Mouse (Mus musculus) neural tube, embryonic 13.5 days (tissue): ENCODE data around the gene Mylk3. TPM values are rescaled to one million over a fixed set of nuclear protein-coding genes. Genes with fewer than 3 reads are reported as not detected.

ENCODE experiments used
- ATAC-seq: fragments of 200-750 bp; cut with Nextera tagmentation; 2 replicates; pipeline ENCODE4 v1.8.0; 2017; ENCODE audit warnings: low read depth, mild to moderate bottlenecking, moderate TSS enrichment, moderate library complexity
- H3K27ac ChIP-seq: fragments of 300-500 bp; sonication (generic); replicated peaks from 2 replicates; pipeline ENCODE4 v1.5.1; 2015; ENCODE audit warnings: moderate library complexity, mild to moderate bottlenecking, inconsistent platforms
- H3K27me3 ChIP-seq: fragments of 300-500 bp; sonication (generic); 2 replicates; pipeline ENCODE4 v1.6.1; 2015; ENCODE audit warnings: mild to moderate bottlenecking, inconsistent platforms
- H3K36me3 ChIP-seq: fragments of 300-500 bp; sonication (generic); 2 replicates; pipeline ENCODE4 v1.6.1; 2015; ENCODE audit warnings: mild to moderate bottlenecking, inconsistent platforms
- H3K4me1 ChIP-seq: fragments of 300-500 bp; sonication (generic); replicated peaks from 2 replicates; pipeline ENCODE4 v1.6.1; 2015; ENCODE audit warnings: inconsistent platforms
- H3K4me2 ChIP-seq: fragments of 300-500 bp; sonication (generic); 2 replicates; pipeline ENCODE4 v1.6.1; 2015; ENCODE audit warnings: inconsistent platforms, mild to moderate bottlenecking, moderate library complexity
- H3K4me3 ChIP-seq: fragments of 300-500 bp; sonication (generic); 2 replicates; pipeline ENCODE4 v1.5.1; 2015; ENCODE audit warnings: mild to moderate bottlenecking, inconsistent platforms
- H3K9ac ChIP-seq: fragments of 300-500 bp; sonication (generic); 2 replicates; pipeline ENCODE4 v1.6.1; 2015; ENCODE audit warnings: moderate library complexity, mild to moderate bottlenecking, inconsistent platforms
- H3K9me3 ChIP-seq: fragments of 300-500 bp; sonication (generic); 2 replicates; pipeline ENCODE4 v1.6.1; 2016; ENCODE audit warnings: inconsistent platforms
- WGBS: fragments of 180-500 bp; shearing (Covaris S2); methylation state at CpG from one replicate; pipeline ENCODE4 v1.1.7; 2015; 5-methylcytosine and 5-hydroxymethylcytosine counted together
- polyA plus RNA-seq: library from polyadenylated mRNA; unstranded; fragments of >200 nt; fragmentation: Nextera tagmentation; extraction: Ambion mirVana; gene quantifications from 2 replicates; pipeline ENCODE4 v1.2.1, GENCODE M21; 2015

The Mylk3 gene
- polyA plus RNA-seq, 1 experiment from 2014 or later: 0.47 TPM

GRCm38 (mm10) chr8:85379142-85379781 lies 6.9 kb downstream of the Mylk3 start:
- H3K27ac ChIP-seq: no peak overlapping the region
- no peak overlapping the region for H3K9ac ChIP-seq
- H3K27me3 ChIP-seq: no peaks in the 10 kb centered on the region
- no peaks in the 10 kb centered on the region for H3K9me3 ChIP-seq
- H3K4me1 ChIP-seq: no peaks in the 10 kb centered on the region
- 33% methylated on average over 2 of the region's 2 CpGs for WGBS
- no peak for ATAC-seq
- no peak overlapping the region for H3K4me3 ChIP-seq
- H3K36me3 ChIP-seq: no peaks in the 10 kb centered on the region
- no peak overlapping the region for H3K4me2 ChIP-seq

DNA sequence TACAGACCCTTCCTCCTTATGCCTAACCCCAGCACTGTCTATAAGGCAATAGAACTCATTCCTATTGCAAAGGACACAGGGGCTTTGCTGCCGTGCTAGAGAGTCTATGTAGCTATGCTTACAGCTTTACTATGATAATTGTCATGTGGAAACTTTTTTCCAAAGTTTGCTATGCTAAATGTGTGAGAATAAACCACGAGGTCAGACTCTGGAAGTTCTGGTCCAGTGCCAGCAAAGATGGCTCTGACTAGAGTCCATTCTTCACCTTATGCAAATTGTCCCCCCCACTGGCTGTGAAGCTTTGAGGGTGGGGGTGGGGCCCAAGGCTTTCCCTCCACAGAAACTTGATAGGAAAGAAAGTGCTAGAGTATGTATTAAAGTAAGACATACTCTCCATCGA lies 9.6 kb downstream of the Mylk3 start:
- no peak overlapping the region for H3K9ac ChIP-seq
- no peaks in the 10 kb centered on the region for H3K27me3 ChIP-seq
- H3K36me3 ChIP-seq: no peaks in the 10 kb centered on the region
- H3K4me3 ChIP-seq: no peak overlapping the region
- H3K27ac ChIP-seq: no peak overlapping the region
- no peaks in the 10 kb centered on the region for H3K4me1 ChIP-seq
- no peak overlapping the region for H3K4me2 ChIP-seq
- ATAC-seq: no peak
- WGBS: 66% methylated on average over 3 of the region's 3 CpGs
- no peaks in the 10 kb centered on the region for H3K9me3 ChIP-seq

- no peak overlapping the region for H3K4me3 ChIP-seq
- 78% methylated on average over 4 of the region's 4 CpGs for WGBS
- no peak overlapping the region for H3K27ac ChIP-seq
- ATAC-seq: no peak
- no peak overlapping the region for H3K4me2 ChIP-seq
- no peaks in the 10 kb centered on the region for H3K36me3 ChIP-seq
- H3K9me3 ChIP-seq: no peaks in the 10 kb centered on the region
- no peaks in the 10 kb centered on the region for H3K27me3 ChIP-seq
- no peak overlapping the region for H3K9ac ChIP-seq
- no peaks in the 10 kb centered on the region for H3K4me1 ChIP-seq
These were observed 11.9 kb downstream of the Mylk3 start for GRCm38 (mm10) chr8:85374286-85374685.

DNA sequence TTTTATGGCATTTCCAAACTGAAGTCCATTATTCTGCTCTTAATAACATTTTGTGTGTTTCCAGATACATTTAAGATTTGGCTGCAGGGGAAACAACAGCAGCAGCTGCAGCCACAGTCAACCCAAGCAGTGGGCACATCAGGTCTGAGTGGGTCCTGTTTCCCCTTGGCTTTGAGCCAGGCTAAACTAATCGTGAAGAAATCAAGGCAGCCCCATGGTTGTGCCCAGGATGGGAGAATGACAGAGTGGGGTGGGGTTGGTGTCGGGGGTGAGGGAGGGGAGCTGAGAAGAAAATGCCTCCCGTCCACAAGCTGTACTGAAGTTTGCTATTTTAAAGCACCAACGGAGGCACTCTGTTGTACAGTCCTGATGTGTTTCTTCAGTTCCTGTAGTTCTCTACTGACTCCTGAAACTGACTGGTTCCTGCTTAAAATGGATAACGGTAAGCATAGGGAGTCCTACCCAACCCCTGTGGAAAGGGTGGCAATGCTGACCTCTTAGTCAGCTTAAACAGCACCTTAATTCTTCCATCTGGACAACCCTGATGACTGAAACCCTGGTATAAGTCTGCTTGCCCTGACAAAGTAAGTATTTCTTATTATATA lies 12.6 kb downstream of the Mylk3 start:
- 66% methylated on average over 5 of the region's 5 CpGs for WGBS
- Histone ChIP-seq H3K36me3 (no peaks in the 10 kb centered on the region), H3K4me1 (no peaks in the 10 kb centered on the region), H3K9ac (no peak overlapping the region), H3K4me2 (no peak overlapping the region), H3K27ac (no peak overlapping the region), H3K4me3 (no peak overlapping the region), H3K9me3 (no peaks in the 10 kb centered on the region), H3K27me3 (no peaks in the 10 kb centered on the region)
- ATAC-seq: no peak

DNA sequence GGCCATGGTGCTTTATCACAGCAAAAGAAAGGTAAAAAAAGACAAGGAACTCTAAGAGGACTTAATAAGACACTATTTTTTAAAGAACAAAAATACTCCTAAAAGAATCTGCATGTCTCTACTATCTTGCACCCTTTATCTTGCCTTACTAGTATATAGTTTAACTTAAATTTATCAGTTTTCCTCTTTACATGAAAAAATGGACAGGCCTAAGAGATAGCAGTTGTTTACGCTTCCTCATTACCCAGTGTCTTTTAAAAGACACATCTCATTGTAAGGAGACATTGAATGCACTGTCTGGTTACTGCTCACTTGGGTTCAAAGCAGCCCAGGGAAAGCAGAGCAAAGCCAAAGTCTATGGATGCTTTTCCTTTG lies 13.7 kb downstream of the Mylk3 start:
- Histone ChIP-seq H3K4me1 (no peaks in the 10 kb centered on the region), H3K9me3 (no peaks in the 10 kb centered on the region), H3K27me3 (no peaks in the 10 kb centered on the region), H3K4me2 (no peak overlapping the region), H3K9ac (no peak overlapping the region), H3K36me3 (no peaks in the 10 kb centered on the region), H3K4me3 (no peak overlapping the region), H3K27ac (no peak overlapping the region)
- WGBS: 91% methylated on average over 1 of the region's 1 CpGs
- ATAC-seq: no peak

- H3K9me3 ChIP-seq: no peaks in the 10 kb centered on the region
- no peaks in the 10 kb centered on the region for H3K4me1 ChIP-seq
- 82% methylated on average over 5 of the region's 5 CpGs for WGBS
- no peak overlapping the region for H3K4me3 ChIP-seq
- no peaks in the 10 kb centered on the region for H3K36me3 ChIP-seq
- no peaks in the 10 kb centered on the region for H3K27me3 ChIP-seq
- H3K4me2 ChIP-seq: no peak overlapping the region
- no peak for ATAC-seq
- no peak overlapping the region for H3K27ac ChIP-seq
- H3K9ac ChIP-seq: no peak overlapping the region
These were observed 14.2 kb downstream of the Mylk3 start for GRCm38 (mm10) chr8:85371736-85372464.

DNA sequence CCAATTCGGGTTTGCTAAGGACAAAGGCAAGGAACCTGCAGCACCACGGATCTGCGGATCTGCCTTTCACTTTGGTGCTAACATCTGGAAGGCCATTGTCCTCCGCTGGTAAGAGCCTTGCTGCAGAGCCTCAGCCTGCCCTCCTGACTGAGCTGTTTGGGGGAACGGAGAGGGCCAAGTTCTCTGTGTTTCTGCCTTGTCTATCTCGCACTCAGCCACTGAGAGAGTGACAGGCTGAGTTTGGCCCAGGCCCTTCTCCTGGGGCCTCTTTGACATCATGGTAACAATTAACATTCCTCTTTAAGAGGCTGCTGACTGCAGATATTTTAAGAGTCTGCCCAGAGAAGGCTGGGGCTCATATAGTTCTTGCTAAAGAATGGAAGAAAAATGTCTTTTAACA lies 21.0 kb downstream of the Mylk3 start:
- no peak overlapping the region for H3K27ac ChIP-seq
- H3K4me1 ChIP-seq: 0 out of 2 replicates have a peak, but pooled peaks cover 4% of the 10 kb centered on the region
- no peaks in the 10 kb centered on the region for H3K36me3 ChIP-seq
- ATAC-seq: no peak
- no peak overlapping the region for H3K4me2 ChIP-seq
- WGBS: 55% methylated on average over 6 of the region's 6 CpGs
- H3K4me3 ChIP-seq: no peak overlapping the region
- no peaks in the 10 kb centered on the region for H3K9me3 ChIP-seq
- no peak overlapping the region for H3K9ac ChIP-seq
- H3K27me3 ChIP-seq: no peaks in the 10 kb centered on the region

GRCm38 (mm10) chr8:85364628-85365027 lies 21.5 kb downstream of the Mylk3 start:
- H3K4me2 ChIP-seq: no peak overlapping the region
- H3K9ac ChIP-seq: no peak overlapping the region
- no peak for ATAC-seq
- H3K9me3 ChIP-seq: no peaks in the 10 kb centered on the region
- H3K27me3 ChIP-seq: no peaks in the 10 kb centered on the region
- H3K4me1 ChIP-seq: 0 out of 2 replicates have a peak, but pooled peaks cover 4% of the 10 kb centered on the region
- no peak overlapping the region for H3K4me3 ChIP-seq
- 86% methylated on average over 11 of the region's 11 CpGs for WGBS
- no peaks in the 10 kb centered on the region for H3K36me3 ChIP-seq
- H3K27ac ChIP-seq: no peak overlapping the region

DNA sequence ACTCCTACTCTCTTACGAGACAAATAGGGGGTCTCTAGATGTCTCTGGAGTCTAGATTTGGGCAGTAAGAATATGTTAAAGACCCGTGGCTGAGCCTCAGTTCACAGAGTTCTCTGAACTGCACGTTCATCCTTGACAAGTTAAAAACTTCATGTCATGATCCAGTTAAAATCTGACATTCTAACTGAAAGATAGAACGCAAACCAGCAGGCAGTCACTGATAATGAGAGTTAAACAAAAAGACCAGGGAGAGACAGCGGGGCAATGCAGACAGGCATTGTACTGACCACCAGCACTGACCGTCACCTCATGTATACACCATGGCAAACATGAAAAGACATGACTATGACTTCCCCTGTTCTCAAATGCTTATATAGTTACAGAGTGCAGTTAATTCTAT lies 22.7 kb downstream of the Mylk3 start:
- Histone ChIP-seq H3K9ac (no peak overlapping the region), H3K9me3 (no peaks in the 10 kb centered on the region), H3K4me1 (0 out of 2 replicates have a peak, but pooled peaks cover 4% of the 10 kb centered on the region), H3K36me3 (no peaks in the 10 kb centered on the region), H3K4me3 (no peak overlapping the region), H3K4me2 (no peak overlapping the region), H3K27ac (no peak overlapping the region), H3K27me3 (no peaks in the 10 kb centered on the region)
- 81% methylated on average over 6 of the region's 6 CpGs for WGBS
- ATAC-seq: no peak

GRCm38 (mm10) chr8:85362211-85362610 lies 23.9 kb downstream of the Mylk3 start:
- no peaks in the 10 kb centered on the region for H3K9me3 ChIP-seq
- H3K4me3 ChIP-seq: no peak overlapping the region
- H3K4me2 ChIP-seq: no peak overlapping the region
- 83% methylated on average over 4 of the region's 4 CpGs for WGBS
- no peak overlapping the region for H3K27ac ChIP-seq
- H3K36me3 ChIP-seq: no peaks in the 10 kb centered on the region
- H3K9ac ChIP-seq: no peak overlapping the region
- no peak for ATAC-seq
- H3K4me1 ChIP-seq: 0 out of 2 replicates have a peak, but pooled peaks cover 4% of the 10 kb centered on the region
- no peaks in the 10 kb centered on the region for H3K27me3 ChIP-seq

DNA sequence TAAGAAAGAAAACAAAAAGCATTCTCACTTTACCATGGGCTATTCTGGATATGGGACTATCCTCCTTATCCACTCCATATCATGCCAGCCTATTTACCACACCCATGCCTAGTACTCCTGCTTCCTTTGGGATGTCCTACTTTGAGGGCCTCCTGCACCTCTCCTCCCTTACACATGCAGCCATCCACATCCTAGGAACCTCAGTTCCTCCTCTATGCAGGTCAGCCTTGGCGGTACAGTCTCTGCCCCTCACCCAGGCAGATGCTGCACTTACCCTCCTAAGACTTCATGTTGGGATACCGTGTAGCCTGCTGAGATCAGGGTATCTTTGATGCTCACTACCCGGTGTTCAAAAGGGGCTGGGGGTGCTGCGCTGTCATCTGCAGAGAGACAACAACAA lies 32.9 kb downstream of the Mylk3 start:
- H3K36me3 ChIP-seq: no peaks in the 10 kb centered on the region
- H3K4me2 ChIP-seq: no peak overlapping the region
- no peak for ATAC-seq
- no peak overlapping the region for H3K27ac ChIP-seq
- 86% methylated on average over 4 of the region's 4 CpGs for WGBS
- no peak overlapping the region for H3K4me3 ChIP-seq
- no peaks in the 10 kb centered on the region for H3K9me3 ChIP-seq
- no peaks in the 10 kb centered on the region for H3K4me1 ChIP-seq
- no peak overlapping the region for H3K9ac ChIP-seq
- H3K27me3 ChIP-seq: no peaks in the 10 kb centered on the region

- Histone ChIP-seq H3K4me1 (peaks cover 5% of the 10 kb centered on the region; the same call in 1 of the 2 replicates), H3K4me3 (no peak overlapping the region), H3K9me3 (no peaks in the 10 kb centered on the region), H3K27me3 (no peaks in the 10 kb centered on the region), H3K27ac (no peak overlapping the region), H3K36me3 (no peaks in the 10 kb centered on the region), H3K9ac (no peak overlapping the region), H3K4me2 (no peak overlapping the region)
- 65% methylated on average over 5 of the region's 5 CpGs for WGBS
- ATAC-seq: no peak
These were observed 46.1 kb downstream of the Mylk3 start for GRCm38 (mm10) chr8:85339871-85340573.
